Mouse (Mus musculus) neural tube, embryonic 10.5 days (tissue): ENCODE measurements around the gene Mapkapk2.
A peak's percentile ranks its signal among the peaks of the same experiment; 100 is the strongest.

Source experiments
- DNase-seq: peaks from one replicate; pipeline ENCODE4 v3.0.0-alpha.2; 2017; ENCODE audit warnings: low spot score; ENCODE audit errors: extremely low spot score

The Mapkapk2 gene

DNA sequence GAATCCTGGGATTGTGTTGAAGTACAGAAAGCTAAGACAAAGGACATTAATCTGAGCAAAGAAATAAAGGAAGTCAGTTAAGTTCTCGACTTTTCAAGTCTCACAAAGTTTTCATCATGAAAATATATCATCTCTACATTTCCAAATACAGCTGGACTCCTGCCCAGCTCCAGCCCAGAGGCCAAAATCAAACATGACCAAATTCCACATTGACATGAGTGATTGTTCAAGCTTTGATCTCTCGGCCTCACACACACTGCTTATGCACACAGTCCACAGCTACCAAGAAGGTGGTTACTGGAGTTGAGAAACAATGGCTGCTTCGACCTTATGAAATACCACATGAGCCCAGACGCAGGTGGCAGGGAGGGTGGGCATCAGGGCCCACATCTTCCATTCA is 14.0 kb downstream of the Mapkapk2 start:
- DNase-seq: no peak

DNA sequence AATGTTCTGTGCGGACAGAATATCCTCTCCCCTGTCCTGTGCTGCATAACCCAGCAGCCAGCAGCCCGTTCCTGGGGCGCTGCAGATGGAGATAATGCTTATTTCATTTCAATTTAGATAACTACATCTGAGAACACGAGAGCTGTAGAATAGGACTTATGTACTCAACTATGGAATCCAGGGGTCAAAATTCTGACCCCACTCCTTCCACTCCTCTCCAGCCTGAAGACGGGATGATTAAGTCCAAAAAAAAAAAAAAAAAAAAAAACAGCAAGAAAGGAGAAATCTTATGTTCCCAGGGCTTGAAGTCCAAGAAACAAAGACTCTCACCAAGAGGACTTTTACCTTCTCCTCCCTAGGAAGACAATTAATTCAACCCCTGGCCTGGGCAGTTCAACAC is 14.5 kb downstream of the Mapkapk2 start:
- DNase-seq: no peak

DNA sequence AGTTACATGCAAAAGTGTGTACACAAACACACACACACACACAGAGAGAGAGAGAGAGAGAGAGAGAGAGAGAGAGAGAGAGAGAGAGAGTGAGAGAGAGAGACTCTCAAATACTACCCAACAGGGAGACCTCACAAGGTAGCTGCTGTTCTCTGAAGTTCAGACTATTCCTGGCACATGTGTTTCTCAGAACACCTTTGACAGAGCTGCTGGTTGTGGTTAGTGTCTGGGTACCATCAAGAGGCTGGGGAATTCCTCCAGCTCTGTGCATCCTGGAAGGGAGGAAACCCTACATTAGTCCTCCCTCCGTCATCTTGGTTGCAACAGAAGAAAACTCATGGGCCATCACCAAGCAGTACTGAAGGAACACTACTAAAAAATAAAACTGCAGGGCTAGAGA is 16.9 kb downstream of the Mapkapk2 start:
- no peak for DNase-seq

DNA sequence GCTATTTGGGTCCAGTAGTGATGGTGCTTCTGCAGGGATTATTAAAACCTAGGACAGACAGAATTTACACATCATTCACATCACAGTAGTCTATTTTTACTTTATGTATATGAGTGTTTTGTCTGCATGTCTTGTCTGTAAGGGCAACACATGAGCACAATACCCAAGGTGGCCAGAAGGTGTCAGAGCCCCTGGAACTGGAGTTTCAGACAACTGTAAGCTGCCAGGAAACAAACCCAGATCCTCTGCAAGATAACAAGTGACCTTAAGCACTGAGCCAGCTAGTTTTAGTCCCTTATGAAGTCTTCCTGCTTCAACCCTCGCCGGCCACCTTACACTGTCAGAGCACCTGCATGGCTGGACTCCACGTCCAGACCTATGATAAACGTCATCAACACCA is 17.9 kb downstream of the Mapkapk2 start:
- DNase-seq: no peak

DNA sequence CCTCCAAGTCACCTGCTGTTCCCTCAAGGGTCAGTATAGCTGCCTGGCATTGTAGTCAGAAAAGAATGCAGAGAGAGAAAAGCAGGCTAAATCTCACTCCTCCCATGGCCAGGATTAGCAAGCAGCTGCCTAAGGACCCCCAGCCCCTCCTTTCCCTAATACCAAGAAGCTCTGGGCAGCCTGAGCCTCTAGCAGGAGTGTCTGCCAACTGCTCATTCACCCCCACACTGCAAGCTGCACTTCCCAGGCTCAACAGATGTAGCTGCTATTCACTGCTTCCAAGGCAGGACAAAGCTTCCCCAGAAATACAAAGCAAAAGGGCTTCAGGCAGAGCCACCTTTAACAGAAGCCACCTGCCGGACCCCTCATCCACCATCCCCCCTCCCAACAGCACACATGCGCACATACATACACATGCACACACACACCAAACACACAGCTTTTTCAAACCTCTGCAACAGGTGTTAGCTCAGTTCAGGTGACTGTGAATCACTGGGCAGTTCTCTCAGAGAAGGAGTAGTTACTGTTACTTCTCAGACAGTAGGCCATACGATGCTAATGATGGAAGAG is 18.8 kb downstream of the Mapkapk2 start:
- no peak for DNase-seq

DNA sequence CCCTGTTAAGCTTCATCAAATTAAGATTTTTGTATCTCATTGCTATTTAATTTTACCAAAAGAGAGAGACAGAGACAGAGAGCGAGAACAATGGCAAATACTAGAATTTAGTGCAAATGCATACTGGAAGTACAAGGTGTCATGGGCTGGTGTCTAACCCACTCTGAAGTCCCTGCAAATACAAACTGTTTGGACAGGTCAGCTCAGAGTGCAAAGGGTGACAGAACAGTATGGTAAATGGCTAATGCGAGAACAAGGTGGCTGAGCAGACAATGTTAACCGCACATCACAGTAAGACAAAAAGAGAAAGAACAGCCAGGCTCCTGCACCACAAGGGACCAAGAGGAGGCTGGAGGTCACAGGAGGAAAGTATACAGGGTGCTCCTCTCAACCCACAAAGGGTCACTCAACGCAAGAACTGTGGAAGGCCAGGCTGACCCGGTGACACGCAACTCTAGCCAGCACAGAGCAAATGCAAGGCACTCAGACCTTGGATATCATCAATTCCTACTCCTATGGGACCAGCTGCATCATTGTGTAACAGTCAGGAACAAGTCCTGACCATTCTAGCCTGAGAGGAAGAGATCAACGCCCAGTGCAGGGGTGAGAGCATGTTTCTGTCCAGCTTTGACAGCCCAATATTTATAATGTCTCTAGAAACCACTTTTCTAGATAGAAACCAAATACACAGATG is 22.4 kb downstream of the Mapkapk2 start:
- DNase-seq: no peak

DNA sequence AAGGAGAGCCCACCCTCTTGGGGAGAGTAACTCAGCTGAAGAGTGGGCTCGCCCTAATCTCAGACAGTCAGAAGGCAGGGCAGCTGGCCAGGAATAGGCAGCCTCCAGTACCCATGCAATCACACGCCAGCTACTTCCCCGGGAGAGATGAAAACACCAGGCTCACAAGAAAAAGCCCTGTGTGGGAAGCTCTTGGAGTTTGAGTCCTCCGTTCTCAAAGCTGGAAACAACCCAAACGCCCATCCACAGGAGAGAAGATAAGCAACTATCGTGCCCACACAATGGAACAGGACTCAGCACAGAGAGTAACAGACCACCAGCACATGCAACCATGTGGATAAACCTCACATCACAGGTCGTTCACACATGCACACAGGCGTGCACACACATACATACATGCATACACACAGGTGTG is 23.1 kb downstream of the Mapkapk2 start:
- no peak for DNase-seq

DNA sequence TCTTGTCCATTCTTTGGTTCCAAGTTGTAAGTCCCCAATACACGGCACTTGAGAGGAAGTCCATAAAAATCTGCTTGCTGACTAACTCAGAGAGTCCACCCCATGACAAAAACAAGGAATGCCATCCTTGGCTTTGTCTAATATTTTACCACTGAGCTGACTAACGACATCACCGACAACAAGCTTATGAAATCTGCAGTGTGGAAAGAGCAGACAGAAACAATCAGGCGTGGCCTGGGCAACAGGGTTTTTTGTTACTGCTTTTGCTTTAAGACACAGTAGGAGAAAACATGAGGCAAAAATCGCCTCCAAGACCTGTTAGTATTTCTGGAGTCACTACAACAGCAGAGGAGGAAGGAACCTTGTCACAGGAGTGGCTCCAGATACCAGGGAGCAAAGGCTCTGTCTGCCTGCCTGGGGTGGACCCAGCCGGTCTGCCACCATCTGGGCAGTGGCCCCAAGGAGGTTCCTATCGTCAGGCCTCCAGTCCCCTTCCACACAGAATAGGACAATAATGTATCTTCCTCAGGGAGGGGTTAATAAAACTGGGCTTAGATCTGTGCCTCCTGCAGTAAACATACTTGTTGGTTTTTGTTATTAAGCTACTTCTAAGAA is 25.1 kb downstream of the Mapkapk2 start:
- no peak for DNase-seq

DNA sequence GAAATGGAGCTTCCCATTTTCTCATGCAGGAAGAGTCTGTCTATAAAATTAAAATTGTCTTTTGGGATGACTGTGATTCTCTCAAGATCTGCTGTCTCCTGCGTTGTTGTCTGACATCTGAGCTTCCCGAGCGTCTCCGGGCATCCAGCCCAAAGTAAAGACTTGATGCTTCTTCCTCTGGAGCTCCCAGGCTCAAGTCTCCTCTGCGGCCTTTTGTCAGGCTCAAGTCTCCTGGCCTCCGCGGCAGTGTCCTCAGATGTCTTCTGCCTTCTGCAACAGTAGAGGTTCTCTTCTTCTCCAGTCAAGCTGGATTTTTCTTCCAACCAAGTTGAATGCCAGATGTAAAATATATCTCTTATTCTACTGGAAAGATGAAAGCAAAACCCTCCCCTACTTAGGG is 28.6 kb downstream of the Mapkapk2 start:
- no peak for DNase-seq

DNA sequence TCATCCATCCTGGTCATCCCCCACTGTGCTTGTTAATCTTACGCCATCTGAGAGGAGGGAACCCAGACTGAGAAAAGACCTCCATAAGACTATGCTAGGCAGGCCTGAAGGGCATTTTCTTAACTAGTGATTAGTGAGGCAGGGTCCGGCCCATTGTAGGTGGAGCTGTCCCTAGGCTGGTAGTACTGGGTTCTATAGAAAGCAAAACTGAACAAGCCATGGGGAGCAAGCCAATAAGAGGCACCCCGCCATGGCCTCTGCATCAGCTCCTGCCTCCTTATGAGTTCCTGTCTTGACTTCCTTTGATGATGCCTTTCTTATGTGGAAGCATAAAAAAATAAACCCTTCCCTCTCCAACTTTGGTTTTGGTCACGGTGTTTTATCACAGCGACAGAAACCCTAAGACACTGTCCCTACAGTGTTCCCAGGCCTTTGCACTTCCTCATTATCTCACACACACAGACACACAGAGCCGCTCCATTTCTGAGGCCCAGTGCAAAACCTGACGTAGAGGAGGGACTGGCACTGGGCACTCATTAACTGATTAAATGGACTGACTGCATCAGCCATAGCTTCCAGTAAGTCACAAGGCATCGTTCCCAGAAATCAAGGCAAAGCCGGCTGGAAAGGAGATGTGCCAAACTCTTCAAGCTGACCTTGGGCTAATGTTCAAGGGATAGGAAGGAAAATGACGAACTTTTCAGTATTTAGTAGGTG is 29.5 kb downstream of the Mapkapk2 start:
- no peak for DNase-seq

DNA sequence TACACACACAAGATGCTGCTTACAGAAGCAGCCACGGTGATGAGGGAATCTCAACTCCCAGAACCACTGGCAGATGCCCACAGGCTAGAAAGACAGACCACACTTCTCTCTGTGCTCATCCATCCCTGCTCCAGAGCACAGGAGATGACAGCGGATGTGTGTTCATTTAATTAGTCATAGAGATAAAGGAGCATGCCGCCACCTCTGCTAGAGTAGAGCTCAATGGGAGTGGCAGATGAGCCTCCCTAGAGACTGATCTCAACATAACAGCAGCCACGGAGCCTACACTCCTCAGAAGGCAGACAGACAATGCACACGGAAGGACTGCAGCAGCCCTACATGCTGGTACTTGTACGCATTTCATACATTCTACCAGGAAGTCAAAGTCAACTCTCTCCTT is 33.4 kb downstream of the Mapkapk2 start:
- no peak for DNase-seq

DNA sequence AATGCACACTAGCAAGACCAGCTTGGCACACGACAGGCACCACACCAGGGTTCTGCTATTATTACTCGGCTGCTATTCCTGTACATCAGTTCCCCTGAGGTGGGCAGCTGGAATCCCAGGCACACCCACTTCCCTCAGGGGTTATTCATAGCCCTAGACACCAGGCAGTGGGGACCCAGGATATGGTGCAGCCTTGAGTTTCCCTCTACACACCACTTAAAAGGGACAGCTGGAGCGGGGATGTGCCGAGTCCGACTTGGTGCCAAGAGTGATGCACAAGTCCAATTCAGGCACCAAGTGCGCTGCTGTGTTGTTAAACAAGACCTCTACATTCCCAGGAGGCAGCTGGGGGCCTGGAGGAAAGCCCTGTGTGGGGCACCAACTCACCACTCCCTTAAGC is 34.8 kb downstream of the Mapkapk2 start:
- no peak for DNase-seq

DNA sequence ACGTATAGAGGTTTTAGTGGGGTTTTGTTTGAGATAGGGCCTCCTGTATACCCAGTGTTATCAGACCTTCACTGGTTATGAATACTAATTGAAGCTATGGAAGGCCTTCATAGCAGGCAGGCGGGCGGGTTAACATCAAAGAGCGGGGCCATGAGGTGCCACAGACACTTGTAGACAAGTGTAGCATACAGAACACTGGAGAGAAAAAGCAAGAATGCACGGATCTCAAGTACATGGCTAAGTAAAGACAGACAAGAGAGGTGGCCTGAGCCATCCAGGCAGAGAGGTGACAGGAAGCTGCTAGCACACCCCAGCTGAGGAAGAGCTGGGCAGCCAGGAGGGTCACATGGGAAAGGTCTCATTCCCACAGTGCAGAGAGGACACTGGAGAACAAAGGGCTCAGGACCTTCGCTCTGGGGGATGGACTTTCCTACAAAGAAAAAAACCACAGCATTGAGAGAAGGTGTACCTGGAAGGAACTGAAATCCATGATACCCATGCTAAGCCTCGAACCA is 35.8 kb downstream of the Mapkapk2 start:
- DNase-seq: no peak

DNA sequence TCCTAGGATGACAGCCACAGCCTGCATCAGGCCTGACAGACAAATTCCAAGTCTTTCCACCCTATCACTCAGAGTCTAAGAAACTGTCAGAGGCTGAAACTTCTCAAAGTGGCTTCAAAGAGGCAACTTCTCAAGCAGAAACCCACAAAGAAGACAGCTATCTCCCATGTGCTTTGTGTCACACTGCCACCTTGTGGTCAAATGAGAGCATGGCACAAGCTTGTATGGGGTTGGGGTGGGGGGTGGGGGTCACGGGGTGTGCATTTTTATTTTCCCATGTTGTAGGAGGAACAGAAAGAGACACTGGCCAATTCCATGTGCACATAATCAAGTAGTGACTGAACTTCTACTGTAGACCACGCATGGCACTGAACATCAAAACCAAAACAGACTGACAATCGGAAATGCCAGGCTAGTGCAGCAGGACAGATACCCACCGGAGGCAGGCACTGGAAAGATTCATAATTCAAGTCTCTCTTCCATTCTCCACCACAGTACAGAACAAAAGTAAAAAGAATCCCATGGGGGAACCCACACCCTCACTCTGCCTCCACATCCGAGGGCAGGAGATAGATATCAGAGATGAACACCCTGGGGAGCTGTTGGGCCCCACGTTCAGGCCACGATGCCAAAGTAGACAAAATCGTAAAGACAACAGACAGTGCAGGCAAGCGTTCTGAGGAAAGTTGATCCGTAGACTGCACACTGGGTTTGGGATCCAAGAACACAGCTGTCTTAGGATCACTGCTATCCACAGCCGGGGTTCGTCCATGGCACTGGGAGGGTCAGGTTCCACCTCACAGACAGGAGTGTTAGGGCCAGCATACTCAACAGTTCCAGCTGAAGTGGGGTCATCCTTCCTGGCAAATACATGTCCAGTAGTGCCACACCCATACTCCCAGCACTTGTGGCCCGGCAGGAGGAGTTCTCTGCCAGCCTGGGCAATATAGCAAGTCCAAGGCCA is 37.1 kb downstream of the Mapkapk2 start:
- peak; percentile 62 for DNase-seq

DNA sequence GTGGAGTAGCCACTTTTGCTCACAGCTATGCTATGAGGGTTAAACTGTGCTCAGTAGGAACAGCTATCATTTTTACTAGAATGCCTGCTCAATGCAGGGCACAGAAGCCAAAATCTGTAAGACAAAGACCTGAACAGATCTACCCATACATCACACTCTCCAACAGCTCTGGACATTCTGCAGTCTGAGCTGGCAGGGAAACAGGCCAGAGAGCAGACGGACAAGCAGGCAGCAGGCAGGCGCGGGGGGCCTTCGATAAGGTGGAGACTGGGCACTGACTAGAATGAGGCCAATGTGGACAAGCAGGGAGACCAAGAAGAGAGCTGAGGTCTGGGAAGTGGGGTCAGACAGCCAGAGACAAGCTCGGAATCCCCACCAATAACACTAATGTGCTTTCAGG is 37.8 kb downstream of the Mapkapk2 start:
- DNase-seq: no peak

DNA sequence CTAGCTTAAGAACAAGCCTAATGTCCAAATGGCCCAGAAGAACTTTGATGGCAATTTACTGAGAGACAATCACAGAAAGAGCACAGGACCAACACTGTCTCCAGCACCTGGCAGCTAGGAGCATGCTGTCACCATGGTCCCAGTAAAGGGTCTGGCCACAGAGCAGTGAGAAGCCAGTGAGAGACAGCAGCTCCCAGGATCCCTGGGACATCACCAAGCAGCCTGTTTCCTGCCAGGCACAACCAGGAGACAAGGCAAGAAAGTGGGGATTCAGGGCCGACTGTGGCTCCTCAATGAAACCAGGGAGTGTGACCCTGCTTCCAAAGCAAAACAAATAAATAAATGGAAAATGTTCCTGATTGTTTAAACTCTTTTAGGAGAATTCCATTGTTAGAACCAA is 38.2 kb downstream of the Mapkapk2 start:
- DNase-seq: no peak

DNA sequence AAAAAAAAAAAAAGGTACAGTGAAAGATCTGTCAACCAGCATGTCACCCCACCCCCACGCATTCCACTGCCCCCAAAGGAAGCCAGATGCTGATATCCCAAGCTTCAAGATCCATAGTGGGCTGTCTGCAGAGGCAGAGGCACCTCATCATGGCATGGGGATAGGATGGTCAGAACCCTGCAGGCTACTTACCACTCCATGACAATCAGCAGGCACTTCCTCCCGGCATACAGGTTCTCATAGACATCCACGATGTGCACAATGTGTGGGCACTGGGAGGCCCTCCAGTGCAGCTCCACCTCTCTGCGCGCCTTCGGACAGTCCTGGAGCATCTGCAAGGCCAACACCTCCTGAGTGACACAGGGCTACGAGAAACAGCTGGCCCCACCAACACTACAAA is 39.2 kb downstream of the Mapkapk2 start:
- no peak for DNase-seq

DNA sequence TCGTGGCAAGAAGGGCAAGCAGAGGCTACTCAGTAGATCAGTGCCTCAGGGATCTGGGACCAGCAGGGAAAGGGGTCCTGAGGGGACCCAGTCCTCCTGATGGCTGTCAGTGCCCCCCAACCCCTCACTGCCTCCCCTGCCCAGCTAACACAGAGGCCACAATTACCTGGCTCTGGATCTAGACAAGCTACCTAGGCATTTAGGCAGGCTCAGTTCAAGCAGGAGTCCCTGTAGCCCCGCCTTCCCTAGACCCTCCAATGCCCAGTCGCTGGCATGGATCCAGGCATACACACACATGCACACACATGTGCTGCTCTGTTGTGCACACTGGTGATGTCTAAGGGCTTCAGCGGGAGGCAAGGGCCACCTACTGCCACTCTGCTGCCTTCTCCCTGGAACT is 43.4 kb downstream of the Mapkapk2 start:
- no peak for DNase-seq

DNA sequence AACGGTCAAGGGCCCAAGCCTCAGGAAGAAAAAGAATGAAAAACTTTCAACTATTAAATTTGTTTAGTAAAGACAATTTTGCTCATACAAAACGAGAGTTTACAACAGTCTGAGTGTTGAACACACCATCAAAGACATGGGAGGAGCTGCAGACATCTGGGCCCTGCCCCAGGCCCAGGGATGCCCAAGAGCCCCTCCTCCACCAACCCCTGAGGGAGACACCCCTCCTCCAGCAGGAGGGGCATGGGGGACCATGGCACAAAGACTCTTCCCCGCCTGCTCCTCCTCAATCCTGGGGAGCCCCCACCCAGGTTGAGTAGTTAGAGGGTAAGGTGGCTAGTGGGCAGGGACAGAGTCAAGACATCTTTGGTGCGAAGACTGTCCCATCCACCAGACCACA is 44.0 kb downstream of the Mapkapk2 start:
- DNase-seq: no peak

DNA sequence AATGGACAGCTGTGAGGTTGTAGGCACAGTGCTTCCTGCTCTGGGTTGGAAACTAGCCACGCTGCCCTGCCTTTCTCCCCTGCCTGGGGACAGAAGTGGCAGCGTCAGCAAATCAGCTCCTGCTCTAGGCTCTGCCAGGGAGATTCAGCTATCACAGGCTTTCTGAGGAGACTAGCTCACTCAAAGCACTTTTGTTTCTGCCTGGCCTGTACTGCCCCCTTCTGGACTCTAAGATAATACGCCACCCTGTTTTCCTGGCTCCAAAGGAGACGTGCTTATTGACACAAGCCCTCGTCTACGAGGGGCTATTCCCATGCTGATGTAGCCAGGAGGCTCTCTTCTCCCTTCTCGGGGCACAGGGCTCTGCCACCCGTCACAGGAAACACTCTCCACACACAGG is 44.4 kb downstream of the Mapkapk2 start:
- peak; percentile 60 for DNase-seq

DNA sequence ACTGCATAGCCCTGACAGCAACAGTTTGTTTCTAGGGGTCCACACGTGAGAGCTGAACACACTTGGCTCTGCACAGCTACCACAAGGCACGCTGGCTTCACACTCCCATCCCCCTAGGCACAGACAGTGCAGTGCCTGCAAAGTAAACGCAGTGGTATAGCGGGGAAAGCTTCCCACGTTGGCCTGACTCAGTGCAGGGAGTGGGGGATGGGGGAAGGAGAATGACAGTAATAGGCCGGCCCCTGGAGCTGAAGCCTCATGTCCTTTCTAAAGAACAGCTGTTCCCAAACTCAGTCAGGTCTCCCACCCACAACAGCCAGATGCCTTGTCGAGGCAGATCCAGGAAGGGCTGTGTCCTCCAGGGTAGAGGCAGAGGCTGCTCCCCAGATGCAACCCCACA is 46.6 kb downstream of the Mapkapk2 start:
- no peak for DNase-seq
